Mouse (Mus musculus) forebrain, embryonic 12.5 days (tissue): ENCODE results near the gene Ryr3. TPM values are rescaled to one million over a fixed set of nuclear protein-coding genes. Genes with fewer than 3 reads are reported as not detected.

Experiments
- ATAC-seq: fragments of 200-750 bp; cut with Nextera tagmentation; 2 replicates; pipeline ENCODE4 v1.8.0; 2017; ENCODE audit warnings: moderate TSS enrichment; ENCODE audit not compliant: low FRiP score
- H3K27ac ChIP-seq: fragments of 300-500 bp; sonication (generic); 2 replicates; pipeline ENCODE4 v1.5.1; 2016; ENCODE audit warnings: mild to moderate bottlenecking
- H3K27me3 ChIP-seq: fragments of 300-500 bp; sonication (generic); 2 replicates; pipeline ENCODE4 v1.6.1; 2016; ENCODE audit warnings: mild to moderate bottlenecking
- H3K36me3 ChIP-seq: fragments of 300-500 bp; sonication (generic); replicated peaks from 2 replicates; pipeline ENCODE4 v1.6.1; 2016; ENCODE audit warnings: mild to moderate bottlenecking
- H3K4me1 ChIP-seq: fragments of 300-500 bp; sonication (generic); 2 replicates; pipeline ENCODE4 v1.6.1; 2016
- H3K4me2 ChIP-seq: fragments of 300-500 bp; sonication (generic); 2 replicates; pipeline ENCODE4 v1.6.1; 2016; ENCODE audit warnings: mild to moderate bottlenecking, moderate library complexity
- H3K4me3 ChIP-seq: fragments of 300-500 bp; sonication (generic); replicated peaks from 2 replicates; pipeline ENCODE4 v1.5.1; 2016; ENCODE audit warnings: mild to moderate bottlenecking
- H3K9ac ChIP-seq: fragments of 300-500 bp; sonication (generic); 2 replicates; pipeline ENCODE4 v1.6.1; 2016; ENCODE audit warnings: mild to moderate bottlenecking
- H3K9me3 ChIP-seq: fragments of 300-500 bp; sonication (generic); 2 replicates; pipeline ENCODE4 v1.6.1; 2016
- WGBS: fragments of 180-500 bp; shearing (Covaris S2); methylation state at CpG from one replicate; pipeline ENCODE4 v1.1.7; 2016; 5-methylcytosine and 5-hydroxymethylcytosine counted together
- polyA plus RNA-seq: library from polyadenylated mRNA; unstranded; fragments of >200 nt; fragmentation: Nextera tagmentation; extraction: Ambion mirVana; gene quantifications from 2 replicates; pipeline ENCODE4 v1.2.1, GENCODE M21; 2016

Ryr3 gene
- polyA plus RNA-seq, 1 experiment from 2014 or later, result 1.6 TPM

DNA sequence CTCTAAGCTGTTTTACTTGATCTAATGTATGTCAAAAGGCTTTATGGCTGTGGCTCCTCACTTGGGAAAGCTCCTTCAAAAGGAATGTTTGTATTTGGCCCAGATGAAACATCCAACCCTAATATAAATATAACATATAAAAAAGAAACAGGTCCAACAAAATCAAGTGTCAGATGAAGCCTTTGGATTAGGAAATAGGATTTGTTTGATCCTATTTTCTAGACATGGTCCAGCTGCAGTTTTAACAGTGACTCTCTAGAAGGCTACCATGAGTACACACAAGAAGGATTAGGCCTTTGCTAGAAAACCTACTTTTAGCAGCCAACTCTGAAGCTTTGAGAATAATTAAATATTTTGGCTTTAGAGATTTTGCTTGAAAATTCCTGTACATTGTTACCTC is 38.8 kb downstream of the Ryr3 start:
- H3K4me3 ChIP-seq, result no peak overlapping the region
- no peaks in the 10 kb centered on the region for H3K36me3 ChIP-seq
- ATAC-seq, result no peak
- no peak overlapping the region for H3K9ac ChIP-seq
- no peaks in the 10 kb centered on the region for H3K27me3 ChIP-seq
- H3K4me2 ChIP-seq, result no peak overlapping the region
- no peaks in the 10 kb centered on the region for H3K9me3 ChIP-seq
- no peaks in the 10 kb centered on the region for H3K4me1 ChIP-seq
- H3K27ac ChIP-seq, result no peak overlapping the region

- ATAC-seq, result no peak
- no peak overlapping the region for H3K9ac ChIP-seq
- H3K4me2 ChIP-seq, result no peak overlapping the region
- 42% methylated on average over 5 of the region's 5 CpGs for WGBS
- no peaks in the 10 kb centered on the region for H3K9me3 ChIP-seq
- H3K4me3 ChIP-seq, result no peak overlapping the region
- no peaks in the 10 kb centered on the region for H3K4me1 ChIP-seq
- H3K27ac ChIP-seq, result no peak overlapping the region
- no peaks in the 10 kb centered on the region for H3K36me3 ChIP-seq
- H3K27me3 ChIP-seq, result no peaks in the 10 kb centered on the region
Observed at GRCm38 (mm10) chr2:113176337-113176736, 40.6 kb downstream of the Ryr3 start.

- Histone ChIP-seq H3K9me3 (no peaks in the 10 kb centered on the region), H3K4me1 (no peaks in the 10 kb centered on the region), H3K27me3 (no peaks in the 10 kb centered on the region), H3K4me2 (no peak overlapping the region), H3K27ac (no peak overlapping the region), H3K9ac (no peak overlapping the region), H3K36me3 (no peaks in the 10 kb centered on the region), H3K4me3 (no peak overlapping the region)
- no peak for ATAC-seq
- 85% methylated on average over 4 of the region's 4 CpGs for WGBS
Observed at GRCm38 (mm10) chr2:113168096-113168495, 48.8 kb downstream of the Ryr3 start.

DNA sequence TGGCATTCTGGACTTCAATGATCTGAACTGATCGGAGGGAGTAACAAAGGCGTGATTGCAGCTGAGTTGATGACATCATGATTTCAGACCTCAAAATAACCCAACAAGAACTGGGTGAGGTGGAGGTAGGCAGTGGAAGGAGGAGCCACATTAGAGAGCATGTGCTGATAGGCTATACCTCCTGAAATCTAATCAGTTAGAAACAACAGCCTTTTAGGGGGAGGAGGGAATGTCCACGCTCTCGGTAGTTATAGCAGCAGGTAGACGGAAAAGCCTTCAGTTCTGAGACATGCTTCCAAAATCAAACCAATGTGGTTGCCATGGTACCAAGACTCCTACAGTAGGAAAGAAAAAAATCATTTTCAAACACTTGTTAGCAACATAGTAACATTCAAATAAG is 55.4 kb downstream of the Ryr3 start:
- Histone ChIP-seq H3K27me3 (no peaks in the 10 kb centered on the region), H3K36me3 (no peaks in the 10 kb centered on the region), H3K4me1 (no peaks in the 10 kb centered on the region), H3K4me2 (no peak overlapping the region), H3K9me3 (no peaks in the 10 kb centered on the region), H3K9ac (no peak overlapping the region), H3K27ac (no peak overlapping the region), H3K4me3 (no peak overlapping the region)
- ATAC-seq, result no peak
- WGBS, result 80% methylated on average over 5 of the region's 5 CpGs

DNA sequence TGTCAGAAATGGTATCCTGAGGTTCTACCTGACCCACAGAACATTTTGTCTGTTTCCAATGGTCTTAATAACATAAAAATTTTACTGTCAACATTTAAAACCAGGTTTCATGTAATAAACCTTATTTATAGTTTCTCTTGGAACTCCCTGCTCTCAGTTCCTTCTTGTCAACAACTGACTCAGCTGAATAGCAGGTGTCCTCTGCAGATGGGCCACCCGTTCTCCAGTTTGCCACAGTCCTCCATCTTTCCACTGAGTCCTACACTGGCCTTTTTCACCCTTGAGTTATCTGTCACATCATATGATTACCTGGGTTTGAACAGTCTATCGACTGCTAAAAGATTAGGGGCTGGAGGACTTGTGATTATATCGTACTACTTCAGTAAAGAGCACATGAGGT is 79.1 kb downstream of the Ryr3 start:
- H3K9ac ChIP-seq, result no peak overlapping the region

DNA sequence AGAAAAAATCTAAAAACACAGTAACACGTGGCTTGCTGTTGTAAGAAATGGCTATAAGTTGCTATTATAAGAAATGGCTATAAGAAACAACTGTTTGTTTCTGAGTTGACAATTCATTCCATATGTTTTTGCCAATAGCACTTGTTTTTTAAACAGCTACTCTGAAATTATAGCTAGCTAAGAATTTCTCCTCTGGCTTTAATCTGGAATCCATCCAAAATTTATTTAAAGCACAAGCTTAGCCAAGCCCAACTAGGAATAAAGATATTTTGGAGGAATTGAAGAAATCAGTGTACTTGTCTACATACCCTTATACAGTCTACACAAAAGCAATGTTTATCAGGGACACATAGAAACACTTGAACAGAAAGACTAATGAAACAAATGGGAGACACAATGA is 93.4 kb downstream of the Ryr3 start:
- Histone ChIP-seq H3K4me3 (no peak overlapping the region), H3K9me3 (no peaks in the 10 kb centered on the region), H3K36me3 (no peaks in the 10 kb centered on the region), H3K4me2 (no peak overlapping the region), H3K27ac (no peak overlapping the region), H3K27me3 (no peaks in the 10 kb centered on the region), H3K4me1 (no peaks in the 10 kb centered on the region), H3K9ac (no peak overlapping the region)
- no peak for ATAC-seq
- 70% methylated on average over 1 of the region's 1 CpGs for WGBS

More for the DNA sequence above, 79.1 kb downstream of the Ryr3 start:
- no peak overlapping the region for H3K27ac ChIP-seq
- H3K4me3 ChIP-seq, result no peak overlapping the region
- no peaks in the 10 kb centered on the region for H3K36me3 ChIP-seq
- H3K4me2 ChIP-seq, result no peak overlapping the region
- no peaks in the 10 kb centered on the region for H3K27me3 ChIP-seq
- ATAC-seq, result no peak
- 92% methylated on average over 3 of the region's 3 CpGs for WGBS
- no peaks in the 10 kb centered on the region for H3K4me1 ChIP-seq
- H3K9me3 ChIP-seq, result no peaks in the 10 kb centered on the region

DNA sequence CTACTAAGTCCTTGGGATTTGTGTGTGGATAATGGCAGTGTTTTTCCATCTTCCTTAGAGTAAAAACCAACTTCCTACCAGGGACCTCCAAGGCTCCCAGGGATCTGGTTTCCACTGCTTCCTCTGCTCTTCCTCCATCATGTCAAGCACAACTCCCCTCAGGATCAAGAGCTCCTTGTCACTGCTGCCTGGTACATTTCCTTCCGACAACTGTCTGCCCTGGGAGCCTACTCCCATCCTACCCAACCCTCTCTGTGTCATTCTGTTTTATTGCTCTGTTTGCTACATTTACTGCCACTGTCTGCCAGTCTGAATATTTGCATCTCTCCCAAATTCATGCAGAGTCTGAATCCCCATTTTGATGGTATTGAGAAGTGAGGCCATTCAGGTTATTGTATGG is 97.8 kb downstream of the Ryr3 start:
- no peak overlapping the region for H3K4me2 ChIP-seq
- no peak overlapping the region for H3K27ac ChIP-seq
- H3K9me3 ChIP-seq, result no peaks in the 10 kb centered on the region
- H3K9ac ChIP-seq, result no peak overlapping the region
- no peaks in the 10 kb centered on the region for H3K27me3 ChIP-seq
- no peaks in the 10 kb centered on the region for H3K36me3 ChIP-seq
- H3K4me1 ChIP-seq, result no peaks in the 10 kb centered on the region
- ATAC-seq, result no peak
- WGBS, result 96% methylated on average over 1 of the region's 1 CpGs
- H3K4me3 ChIP-seq, result no peak overlapping the region

- no peaks in the 10 kb centered on the region for H3K36me3 ChIP-seq
- H3K9ac ChIP-seq, result no peak overlapping the region
- ATAC-seq, result no peak
- 88% methylated on average over 2 of the region's 2 CpGs for WGBS
- no peak overlapping the region for H3K4me3 ChIP-seq
- no peaks in the 10 kb centered on the region for H3K27me3 ChIP-seq
- H3K9me3 ChIP-seq, result no peaks in the 10 kb centered on the region
- H3K4me1 ChIP-seq, result no peaks in the 10 kb centered on the region
- no peak overlapping the region for H3K27ac ChIP-seq
- no peak overlapping the region for H3K4me2 ChIP-seq
Observed at GRCm38 (mm10) chr2:113116788-113117187, 100.1 kb downstream of the Ryr3 start.

DNA sequence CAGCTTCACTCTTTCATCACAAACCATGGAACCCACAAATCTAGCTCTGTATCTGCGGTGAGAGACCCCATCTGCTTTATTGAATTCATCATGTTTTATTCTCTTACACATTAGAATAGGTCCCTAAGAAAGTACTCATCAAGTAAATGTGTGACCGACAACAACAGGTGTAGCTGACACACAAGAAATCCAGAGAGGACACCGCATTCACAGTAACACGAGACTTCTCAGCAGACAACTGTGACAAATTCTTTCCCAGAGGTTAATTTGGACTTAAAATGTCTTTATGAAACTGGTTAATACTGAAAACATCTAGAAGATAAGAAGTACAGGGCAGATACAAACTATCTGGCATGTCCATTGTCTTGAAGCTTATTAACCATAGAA is 101.0 kb downstream of the Ryr3 start:
- no peaks in the 10 kb centered on the region for H3K9me3 ChIP-seq
- H3K4me1 ChIP-seq, result no peaks in the 10 kb centered on the region
- 88% methylated on average over 4 of the region's 4 CpGs for WGBS
- H3K36me3 ChIP-seq, result no peaks in the 10 kb centered on the region
- no peak overlapping the region for H3K9ac ChIP-seq
- H3K4me3 ChIP-seq, result no peak overlapping the region
- no peaks in the 10 kb centered on the region for H3K27me3 ChIP-seq
- ATAC-seq, result no peak
- no peak overlapping the region for H3K4me2 ChIP-seq
- H3K27ac ChIP-seq, result no peak overlapping the region

GRCm38 (mm10) chr2:113115248-113115896 is 101.5 kb downstream of the Ryr3 start:
- Histone ChIP-seq H3K36me3 (no peaks in the 10 kb centered on the region), H3K27ac (no peak overlapping the region), H3K27me3 (no peaks in the 10 kb centered on the region), H3K9me3 (no peaks in the 10 kb centered on the region), H3K4me2 (no peak overlapping the region), H3K4me3 (no peak overlapping the region), H3K9ac (no peak overlapping the region), H3K4me1 (no peaks in the 10 kb centered on the region)
- ATAC-seq, result no peak
- WGBS, result 88% methylated on average over 4 of the region's 4 CpGs

GRCm38 (mm10) chr2:113104609-113105008 is 112.3 kb downstream of the Ryr3 start:
- H3K27me3 ChIP-seq, result no peaks in the 10 kb centered on the region
- ATAC-seq, result no peak
- WGBS, result 86% methylated on average over 6 of the region's 6 CpGs

DNA sequence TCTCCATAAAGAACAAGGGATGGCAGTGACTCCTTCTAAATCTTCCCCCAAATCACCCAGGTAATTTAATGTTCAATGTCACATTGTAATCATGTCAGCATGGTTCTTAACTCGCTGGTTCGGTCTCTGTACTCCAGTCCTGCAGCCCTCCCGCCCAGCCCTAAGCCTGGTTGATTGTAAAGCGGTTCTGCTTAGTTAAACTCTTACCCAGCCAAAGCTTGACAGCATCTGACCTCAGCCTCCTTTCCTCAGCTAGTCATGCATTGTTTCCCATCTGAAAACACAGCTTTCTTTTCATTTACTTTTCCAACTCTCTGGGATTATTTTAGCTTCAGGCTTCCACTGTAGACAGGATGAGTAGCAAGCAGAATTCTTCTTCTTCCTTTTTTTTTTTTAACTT is 121.7 kb downstream of the Ryr3 start:
- no peak overlapping the region for H3K4me3 ChIP-seq
- H3K9me3 ChIP-seq, result no peaks in the 10 kb centered on the region
- H3K4me2 ChIP-seq, result no peak overlapping the region
- no peak overlapping the region for H3K27ac ChIP-seq
- WGBS, result 86% methylated on average over 4 of the region's 4 CpGs
- ATAC-seq, result no peak
- no peaks in the 10 kb centered on the region for H3K4me1 ChIP-seq
- no peaks in the 10 kb centered on the region for H3K36me3 ChIP-seq
- no peak overlapping the region for H3K9ac ChIP-seq
- H3K27me3 ChIP-seq, result no peaks in the 10 kb centered on the region

More at GRCm38 (mm10) chr2:113104609-113105008, 112.3 kb downstream of the Ryr3 start:
- Histone ChIP-seq H3K4me2 (no peak overlapping the region), H3K9me3 (no peaks in the 10 kb centered on the region), H3K27ac (no peak overlapping the region), H3K4me3 (no peak overlapping the region), H3K36me3 (no peaks in the 10 kb centered on the region), H3K4me1 (no peaks in the 10 kb centered on the region), H3K9ac (no peak overlapping the region)

DNA sequence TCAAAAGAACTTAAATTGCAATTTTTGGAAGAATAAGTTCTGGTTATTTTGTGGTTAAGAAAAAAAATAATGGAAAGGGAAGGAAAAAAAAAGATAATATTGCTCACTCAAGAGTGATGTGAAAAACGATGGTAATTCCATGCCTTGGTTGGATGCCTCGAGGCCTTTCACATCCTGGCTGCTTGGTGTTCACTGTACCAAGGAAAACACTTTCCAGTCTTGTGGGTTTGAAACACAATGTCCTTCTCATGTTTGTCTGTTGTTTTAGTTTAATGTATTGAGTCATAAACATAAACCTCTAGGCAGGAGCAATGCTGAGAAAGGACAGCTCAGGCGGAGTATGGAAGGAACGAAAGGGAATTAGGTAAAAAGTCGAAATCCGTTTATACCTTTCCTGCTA is 122.8 kb downstream of the Ryr3 start:
- H3K4me2 ChIP-seq, result no peak overlapping the region
- 87% methylated on average over 6 of the region's 6 CpGs for whole genome bisulfite sequencing
- H3K4me3 ChIP-seq, result no peak overlapping the region
- H3K27ac ChIP-seq, result no peak overlapping the region
- H3K9ac ChIP-seq, result no peak overlapping the region
- H3K4me1 ChIP-seq, result no peaks in the 10 kb centered on the region
- no peaks in the 10 kb centered on the region for H3K27me3 ChIP-seq
- no peaks in the 10 kb centered on the region for H3K36me3 ChIP-seq
- no peak for ATAC-seq
- H3K9me3 ChIP-seq, result no peaks in the 10 kb centered on the region
